Mouse (Mus musculus) liver, embryonic 14.5 days (tissue): ENCODE measurements around the gene Ola1. TPM values are rescaled to one million over a fixed set of nuclear protein-coding genes. Genes with fewer than 3 reads are reported as not detected.

ENCODE experiments used
- ATAC-seq: fragments of 200-750 bp; cut with Nextera tagmentation; 2 replicates; pipeline ENCODE4 v1.8.0; 2017; ENCODE audit warnings: moderate number of reproducible peaks, mild to moderate bottlenecking, moderate library complexity; ENCODE audit not compliant: insufficient read depth
- DNase-seq, 3 experiments: peaks; one replicate each; pipeline ENCODE4 v3.0.0-alpha.2; 2012 to 2013; ENCODE audit warnings: low read depth in 3 of 3, low spot score in 3 of 3
- H3K27ac ChIP-seq: fragments of 300-500 bp; sonication (generic); 2 replicates; pipeline ENCODE4 v1.5.1; 2014; ENCODE audit warnings: moderate library complexity, mild to moderate bottlenecking, control low read depth, inconsistent platforms
- H3K27me3 ChIP-seq: fragments of 300-500 bp; sonication (generic); 2 replicates; pipeline ENCODE4 v1.6.1; 2014; ENCODE audit warnings: mild to moderate bottlenecking, low read length, moderate library complexity; ENCODE audit not compliant: control insufficient read depth, insufficient read depth
- H3K36me3 ChIP-seq: fragments of 300-500 bp; sonication (generic); replicated peaks from 2 replicates; pipeline ENCODE4 v1.6.1; 2014; ENCODE audit warnings: low read depth; ENCODE audit not compliant: control insufficient read depth, insufficient read depth
- H3K4me1 ChIP-seq, 2 experiments: fragments of 200-500 bp in 1 of 2; fragments of 300-500 bp in 1 of 2; sonication (generic) in 1 of 2; replicated peaks; 2 replicates each; pipeline ENCODE4 v1.6.1; 2012 to 2014; ENCODE audit warnings: antibody characterized with exemption in 1 of 2, inconsistent platforms in 1 of 2, low read length in 1 of 2; ENCODE audit not compliant: control insufficient read depth in 2 of 2, insufficient read depth in 2 of 2
- H3K4me2 ChIP-seq: fragments of 300-500 bp; sonication (generic); 2 replicates; pipeline ENCODE4 v1.6.1; 2014; ENCODE audit warnings: low read depth, mild to moderate bottlenecking, control low read depth, moderate library complexity
- H3K4me3 ChIP-seq, 2 experiments: fragments of 200-500 bp in 1 of 2; fragments of 300-500 bp in 1 of 2; sonication (generic) in 1 of 2; 2 replicates each; pipeline ENCODE4 v1.5.1; 2012 to 2014; ENCODE audit warnings: low read depth in 2 of 2, low read length in 2 of 2, mild to moderate bottlenecking in 2 of 2, control low read depth in 1 of 2, inconsistent platforms in 1 of 2, moderate library complexity in 1 of 2; ENCODE audit not compliant: insufficient read depth in 1 of 2
- H3K9ac ChIP-seq: fragments of 300-500 bp; sonication (generic); replicated peaks from 2 replicates; pipeline ENCODE4 v1.6.1; 2014; ENCODE audit warnings: mild to moderate bottlenecking, control low read depth, moderate library complexity
- H3K9me3 ChIP-seq: fragments of 300-500 bp; sonication (generic); 2 replicates; pipeline ENCODE4 v1.6.1; 2016; ENCODE audit warnings: low read length, mixed read lengths; ENCODE audit not compliant: control insufficient read depth
- CTCF ChIP-seq: IDR thresholded peaks from 2 replicates; pipeline ENCODE4 v1.5.1; 2016; ENCODE audit warnings: antibody characterized with exemption, low read depth, control low read depth
- EP300 ChIP-seq: IDR thresholded peaks from 2 replicates; pipeline ENCODE4 v1.6.1; 2016; ENCODE audit warnings: antibody characterized with exemption, low read depth
- WGBS: fragments of 180-500 bp; shearing (Covaris S2); extraction: QIAGEN DNeasy Blood & Tissue Kit; methylation state at CpG from one replicate; pipeline ENCODE4 v1.1.7; 2014; ENCODE audit not compliant: insufficient replicate concordance; 5-methylcytosine and 5-hydroxymethylcytosine counted together
- polyA plus RNA-seq, 2 experiments: library from polyadenylated mRNA; depleted of rRNA in 1 of 2; stranded (reverse) in 1 of 2; unstranded in 1 of 2; fragments of >200 nt; fragmentation: Nextera tagmentation in 1 of 2; extraction: Ambion mirVana in 1 of 2; gene quantifications; 2 replicates each; pipeline versions ENCODE4 v1.2.1 to v1.2.3; 2012 to 2014

Gene Ola1
- polyA plus RNA-seq, 2 experiments = 25.2 to 43.0 TPM

DNA sequence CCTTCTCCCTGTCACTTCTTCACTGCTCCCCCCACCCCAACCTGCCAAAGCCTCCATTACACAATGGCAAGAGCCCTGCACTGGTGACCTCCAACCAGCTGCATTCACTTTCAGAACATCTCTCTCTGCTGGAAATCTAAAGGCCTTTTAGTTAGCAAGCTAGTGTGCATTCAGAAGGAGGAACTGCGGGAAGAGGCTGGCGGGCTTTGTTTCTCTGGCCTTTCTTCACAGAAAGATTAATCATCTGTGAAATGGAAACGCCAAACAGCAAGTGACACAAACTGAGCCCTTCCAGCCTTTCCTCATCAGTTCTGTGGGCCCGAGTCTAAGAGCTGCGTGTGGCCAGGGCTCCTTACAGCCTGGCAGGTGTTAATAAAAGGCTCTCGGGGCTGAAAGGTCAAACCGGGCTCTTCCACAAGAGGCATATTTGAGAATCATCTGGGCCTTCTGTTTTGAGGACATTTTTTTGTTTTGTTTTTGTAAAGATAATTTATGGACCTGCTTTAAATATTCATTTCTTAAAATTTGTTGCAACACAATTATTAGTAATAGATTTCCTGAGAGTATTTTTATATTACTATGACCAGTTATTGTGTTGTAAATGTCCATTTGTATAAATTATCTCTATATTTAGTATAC lies 75.8 kb downstream of the Ola1 start:
- H3K36me3 ChIP-seq = no peaks in the 10 kb centered on the region
- H3K9ac ChIP-seq = no peak overlapping the region
- no peak overlapping the region for H3K4me2 ChIP-seq
- ATAC-seq = no peak
- no peaks in the 10 kb centered on the region for H3K4me1 ChIP-seq
- no peak for TF ChIP-seq CTCF
- no peak for TF ChIP-seq EP300
- no peak overlapping the region for H3K27ac ChIP-seq
- no peak overlapping the region for H3K4me3 ChIP-seq
- no peaks in the 10 kb centered on the region for H3K9me3 ChIP-seq
- 60% methylated on average over 7 of the region's 7 CpGs for WGBS
- H3K27me3 ChIP-seq = no peaks in the 10 kb centered on the region
- no peak for DNase-seq

GRCm38 (mm10) chr2:73132897-73133296 lies 85.8 kb downstream of the Ola1 start:
- no peaks in the 10 kb centered on the region for H3K27me3 ChIP-seq
- no peaks in the 10 kb centered on the region for H3K36me3 ChIP-seq
- peak; percentile 85 for ATAC-seq
- H3K4me1 ChIP-seq = peaks cover 0 to 2% of the 10 kb centered on the region in 2 experiments; a peak in 2 of 4 replicates
- 58% methylated on average over 2 of the region's 2 CpGs for WGBS
- no peak overlapping the region for H3K9ac ChIP-seq
- DNase-seq = peak; percentile 7 to 24 (median 22)
- H3K4me2 ChIP-seq = no peak overlapping the region
- H3K9me3 ChIP-seq = no peaks in the 10 kb centered on the region
- no peak overlapping the region for H3K4me3 ChIP-seq
- peak; percentile 69 for TF ChIP-seq EP300
- no peak for TF ChIP-seq CTCF
- H3K27ac ChIP-seq = no peak overlapping the region

- Histone ChIP-seq H3K4me2 (no peak overlapping the region), H3K27me3 (no peaks in the 10 kb centered on the region), H3K4me1 (no peaks in the 10 kb centered on the region), H3K36me3 (no peaks in the 10 kb centered on the region), H3K4me3 (no peak overlapping the region), H3K9ac (no peak overlapping the region), H3K27ac (no peak overlapping the region), H3K9me3 (no peaks in the 10 kb centered on the region)
- no peak for ATAC-seq
- TF ChIP-seq EP300 (no peak), CTCF (no peak)
- WGBS = 82% methylated on average over 1 of the region's 1 CpGs
- no peak for DNase-seq
Observed at GRCm38 (mm10) chr2:73127686-73128085, 91.0 kb downstream of the Ola1 start.

GRCm38 (mm10) chr2:73118781-73119180 lies 99.9 kb downstream of the Ola1 start:
- Histone ChIP-seq H3K4me3 (no peak overlapping the region), H3K9ac (no peak overlapping the region), H3K36me3 (no peaks in the 10 kb centered on the region), H3K27ac (no peak overlapping the region), H3K9me3 (no peaks in the 10 kb centered on the region), H3K4me1 (no peaks in the 10 kb centered on the region), H3K4me2 (no peak overlapping the region), H3K27me3 (no peaks in the 10 kb centered on the region)
- ATAC-seq (no peak), DNase-seq (no peak)
- WGBS = 68% methylated on average over 2 of the region's 2 CpGs
- TF ChIP-seq EP300 (no peak), CTCF (no peak)

DNA sequence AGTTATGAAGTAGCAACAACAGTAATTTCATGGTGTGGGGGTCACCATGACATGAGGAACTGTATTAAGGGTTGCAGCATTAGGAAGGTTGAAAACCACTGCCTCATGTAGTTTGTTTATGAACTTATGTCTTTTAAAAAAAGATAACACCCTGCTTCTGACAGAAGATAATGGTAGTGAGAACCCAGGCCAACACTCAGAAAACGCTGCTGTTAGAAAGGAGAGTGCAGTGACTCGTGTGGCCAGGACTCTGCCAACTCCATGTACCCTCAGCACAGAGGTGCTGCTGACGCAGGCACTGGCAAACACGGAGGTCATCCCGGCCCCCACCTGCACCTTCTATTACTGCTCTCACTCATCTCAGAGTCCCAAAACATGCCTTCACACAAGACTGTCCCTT lies 111.6 kb downstream of the Ola1 start:
- Histone ChIP-seq H3K9ac (no peak overlapping the region), H3K27me3 (no peaks in the 10 kb centered on the region), H3K4me2 (no peak overlapping the region), H3K9me3 (no peaks in the 10 kb centered on the region), H3K4me1 (no peaks in the 10 kb centered on the region), H3K4me3 (no peak overlapping the region), H3K27ac (no peak overlapping the region), H3K36me3 (no peaks in the 10 kb centered on the region)
- no peak for ATAC-seq
- TF ChIP-seq CTCF (no peak), EP300 (no peak)
- no peak for DNase-seq
- WGBS = 60% methylated on average over 5 of the region's 5 CpGs
